Mouse (Mus musculus): ENCODE results near the gene Col6a1. TPM values are rescaled to one million over a fixed set of nuclear protein-coding genes. Genes with fewer than 3 reads are reported as not detected.

Col6a1 gene
- total RNA-seq, 1 experiment: 4.9 TPM

- no peak for DNase-seq (ENCODE audit: low read depth, low spot score)
- Histone ChIP-seq H3K4me3 (ENCODE audit: insufficient read depth in 1 of 2, low read depth in 1 of 2, low read length in 2 of 2, poor library complexity in 1 of 2, severe bottlenecking in 1 of 2) (no peak overlapping the region), H3K9ac (ENCODE audit: insufficient read depth, low read depth, low read length, poor library complexity, severe bottlenecking) (no peak overlapping the region), H3K4me1 (ENCODE audit: control insufficient read depth in 2 of 2, insufficient read depth in 2 of 2, low read length in 2 of 2, poor library complexity in 1 of 2) (no peaks in the 10 kb centered on the region), H3K9me3 (ENCODE audit: control insufficient read depth, insufficient read depth, low read depth, low read length) (no peaks in the 10 kb centered on the region), H3K36me3 (ENCODE audit: control insufficient read depth, insufficient read depth, low read length, poor library complexity, severe bottlenecking) (no peaks in the 10 kb centered on the region), H3K27ac (ENCODE audit: insufficient read depth, low read depth, low read length, poor library complexity, severe bottlenecking) (no peak overlapping the region)
- in situ Hi-C loops (cut with MboI; ENCODE audit: low sequenced_read_pairs in 2 of 2, unreplicated experiment in 2 of 2): no loop called here
- no peak for TF ChIP-seq MAFK (IDR thresholded peaks at IDR 0.05; ENCODE audit: insufficient read depth, low read depth, low read length)
- TF ChIP-seq CHD2 (IDR thresholded peaks at IDR 0.05; ENCODE audit: low read depth, low read length): no peak
- no peak for TF ChIP-seq ZC3H11A (IDR thresholded peaks at IDR 0.05; ENCODE audit: borderline replicate concordance, low read depth, low read length)
- no peak for TF ChIP-seq HCFC1 (IDR thresholded peaks at IDR 0.05; ENCODE audit: borderline replicate concordance, insufficient read depth, low read length)
- no peak for TF ChIP-seq ZNF384 (IDR thresholded peaks at IDR 0.05; ENCODE audit: low read depth, low read length)
Observed at GRCm38 (mm10) chr10:76678122-76678521, 47.8 kb downstream of the Col6a1 start.

DNA sequence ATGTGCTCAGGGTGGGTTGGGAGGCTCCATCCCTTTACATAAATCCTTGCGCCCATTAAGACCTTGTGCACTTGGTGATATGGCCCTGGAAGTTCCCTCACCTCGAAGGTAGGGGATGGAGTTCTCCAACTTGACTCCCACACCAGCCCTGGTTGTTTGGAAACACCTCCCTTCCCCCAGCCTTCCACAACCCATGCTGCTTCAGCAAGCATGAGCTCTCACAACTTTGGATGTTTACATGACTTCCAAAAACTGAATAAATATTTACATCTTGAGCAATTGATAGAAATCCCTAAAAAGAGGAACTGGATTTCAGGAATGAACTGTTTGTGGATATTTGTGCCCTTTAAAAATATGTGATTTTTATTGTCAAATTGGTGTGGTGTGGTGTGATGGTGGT is 50.7 kb downstream of the Col6a1 start:
- in situ Hi-C loops (cut with MboI; ENCODE audit: low sequenced_read_pairs in 2 of 2, unreplicated experiment in 2 of 2): no loop called here
- H3K4me3 ChIP-seq (ENCODE audit: insufficient read depth in 1 of 2, low read depth in 1 of 2, low read length in 2 of 2, poor library complexity in 1 of 2, severe bottlenecking in 1 of 2): no peak overlapping the region
- no peak for DNase-seq (ENCODE audit: low read depth, low spot score)
- no peaks in the 10 kb centered on the region for H3K4me1 ChIP-seq (ENCODE audit: control insufficient read depth in 2 of 2, insufficient read depth in 2 of 2, low read length in 2 of 2, poor library complexity in 1 of 2)
- H3K27ac ChIP-seq (ENCODE audit: insufficient read depth, low read depth, low read length, poor library complexity, severe bottlenecking): no peak overlapping the region
- no peak overlapping the region for H3K9ac ChIP-seq (ENCODE audit: insufficient read depth, low read depth, low read length, poor library complexity, severe bottlenecking)
- no peaks in the 10 kb centered on the region for H3K9me3 ChIP-seq (ENCODE audit: control insufficient read depth, insufficient read depth, low read depth, low read length)
- TF ChIP-seq CHD2 (IDR thresholded peaks at IDR 0.05; ENCODE audit: low read depth, low read length) (no peak), MAFK (IDR thresholded peaks at IDR 0.05; ENCODE audit: insufficient read depth, low read depth, low read length) (no peak)
- no peaks in the 10 kb centered on the region for H3K36me3 ChIP-seq (ENCODE audit: control insufficient read depth, insufficient read depth, low read length, poor library complexity, severe bottlenecking)

GRCm38 (mm10) chr10:76674581-76674980 is 51.4 kb downstream of the Col6a1 start:
- in situ Hi-C loops (cut with MboI; ENCODE audit: low sequenced_read_pairs in 2 of 2, unreplicated experiment in 2 of 2): no loop called here
- no peak overlapping the region for H3K27ac ChIP-seq (ENCODE audit: insufficient read depth, low read depth, low read length, poor library complexity, severe bottlenecking)
- no peak overlapping the region for H3K9ac ChIP-seq (ENCODE audit: insufficient read depth, low read depth, low read length, poor library complexity, severe bottlenecking)
- no peak for TF ChIP-seq HCFC1 (IDR thresholded peaks at IDR 0.05; ENCODE audit: borderline replicate concordance, insufficient read depth, low read length)
- no peak overlapping the region for H3K4me3 ChIP-seq (ENCODE audit: insufficient read depth in 1 of 2, low read depth in 1 of 2, low read length in 2 of 2, poor library complexity in 1 of 2, severe bottlenecking in 1 of 2)
- DNase-seq (ENCODE audit: low read depth, low spot score): no peak
- no peaks in the 10 kb centered on the region for H3K36me3 ChIP-seq (ENCODE audit: control insufficient read depth, insufficient read depth, low read length, poor library complexity, severe bottlenecking)
- no peaks in the 10 kb centered on the region for H3K4me1 ChIP-seq (ENCODE audit: control insufficient read depth in 2 of 2, insufficient read depth in 2 of 2, low read length in 2 of 2, poor library complexity in 1 of 2)
- no peaks in the 10 kb centered on the region for H3K9me3 ChIP-seq (ENCODE audit: control insufficient read depth, insufficient read depth, low read depth, low read length)

DNA sequence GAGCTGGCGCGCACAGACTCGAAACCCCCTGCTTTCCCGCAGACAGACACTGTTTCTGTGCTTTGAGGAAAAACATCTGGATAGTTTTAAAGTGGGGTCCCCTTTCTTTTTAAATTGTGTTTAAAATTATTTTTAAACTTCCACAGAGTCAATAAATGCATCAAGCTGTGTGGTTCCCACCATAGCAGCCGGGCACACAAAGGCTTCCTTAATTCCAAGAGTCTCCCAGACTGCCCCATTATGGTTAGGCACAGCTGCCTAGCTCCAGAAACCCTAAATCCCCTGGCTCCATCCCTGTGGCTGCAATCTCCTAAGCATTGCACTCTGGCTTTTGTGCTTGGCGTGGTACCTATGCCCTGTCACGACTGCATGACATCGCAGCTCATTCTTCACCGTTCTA is 54.0 kb downstream of the Col6a1 start:
- Histone ChIP-seq H3K27ac (ENCODE audit: insufficient read depth, low read depth, low read length, poor library complexity, severe bottlenecking) (no peak overlapping the region), H3K36me3 (ENCODE audit: control insufficient read depth, insufficient read depth, low read length, poor library complexity, severe bottlenecking) (no peaks in the 10 kb centered on the region), H3K4me3 (ENCODE audit: insufficient read depth in 1 of 2, low read depth in 1 of 2, low read length in 2 of 2, poor library complexity in 1 of 2, severe bottlenecking in 1 of 2) (no peak overlapping the region), H3K9ac (ENCODE audit: insufficient read depth, low read depth, low read length, poor library complexity, severe bottlenecking) (no peak overlapping the region), H3K9me3 (ENCODE audit: control insufficient read depth, insufficient read depth, low read depth, low read length) (no peaks in the 10 kb centered on the region), H3K4me1 (ENCODE audit: control insufficient read depth in 2 of 2, insufficient read depth in 2 of 2, low read length in 2 of 2, poor library complexity in 1 of 2) (no peaks in the 10 kb centered on the region)
- TF ChIP-seq ZC3H11A (IDR thresholded peaks at IDR 0.05; ENCODE audit: borderline replicate concordance, low read depth, low read length) (no peak), HCFC1 (IDR thresholded peaks at IDR 0.05; ENCODE audit: borderline replicate concordance, insufficient read depth, low read length) (no peak), CHD2 (IDR thresholded peaks at IDR 0.05; ENCODE audit: low read depth, low read length) (no peak), MAFK (IDR thresholded peaks at IDR 0.05; ENCODE audit: insufficient read depth, low read depth, low read length) (no peak), ZNF384 (IDR thresholded peaks at IDR 0.05; ENCODE audit: low read depth, low read length) (no peak)
- DNase-seq (ENCODE audit: low read depth, low spot score): no peak
- in situ Hi-C loops (cut with MboI; ENCODE audit: low sequenced_read_pairs in 2 of 2, unreplicated experiment in 2 of 2): no loop called here

- no peak overlapping the region for H3K4me3 ChIP-seq (ENCODE audit: insufficient read depth in 1 of 2, low read depth in 1 of 2, low read length in 2 of 2, poor library complexity in 1 of 2, severe bottlenecking in 1 of 2)
- in situ Hi-C loops (cut with MboI; ENCODE audit: low sequenced_read_pairs in 2 of 2, unreplicated experiment in 2 of 2): no loop called here
- H3K27ac ChIP-seq (ENCODE audit: insufficient read depth, low read depth, low read length, poor library complexity, severe bottlenecking): no peak overlapping the region
- no peaks in the 10 kb centered on the region for H3K36me3 ChIP-seq (ENCODE audit: control insufficient read depth, insufficient read depth, low read length, poor library complexity, severe bottlenecking)
- H3K9ac ChIP-seq (ENCODE audit: insufficient read depth, low read depth, low read length, poor library complexity, severe bottlenecking): no peak overlapping the region
- DNase-seq (ENCODE audit: low read depth, low spot score): no peak
- TF ChIP-seq ZNF384 (IDR thresholded peaks at IDR 0.05; ENCODE audit: low read depth, low read length) (no peak), CHD2 (IDR thresholded peaks at IDR 0.05; ENCODE audit: low read depth, low read length) (no peak), HCFC1 (IDR thresholded peaks at IDR 0.05; ENCODE audit: borderline replicate concordance, insufficient read depth, low read length) (no peak), MAFK (IDR thresholded peaks at IDR 0.05; ENCODE audit: insufficient read depth, low read depth, low read length) (no peak), ZC3H11A (IDR thresholded peaks at IDR 0.05; ENCODE audit: borderline replicate concordance, low read depth, low read length) (no peak)
- no peaks in the 10 kb centered on the region for H3K9me3 ChIP-seq (ENCODE audit: control insufficient read depth, insufficient read depth, low read depth, low read length)
- no peaks in the 10 kb centered on the region for H3K4me1 ChIP-seq (ENCODE audit: control insufficient read depth in 2 of 2, insufficient read depth in 2 of 2, low read length in 2 of 2, poor library complexity in 1 of 2)
Observed at GRCm38 (mm10) chr10:76668947-76669284, 57.1 kb downstream of the Col6a1 start.
